Mouse (Mus musculus): ENCODE results near the gene Slc38a6.

The Slc38a6 gene

GRCm38 (mm10) chr12:73384747-73385146, 98.2 kb downstream of the Slc38a6 start:
- DNase-seq (ENCODE audit: low read depth, low spot score), result no peak

- DNase-seq (ENCODE audit: low read depth, low spot score), result no peak
These were observed 105.9 kb downstream of the Slc38a6 start for GRCm38 (mm10) chr12:73392507-73392906.

GRCm38 (mm10) chr12:73393018-73393417, 106.4 kb downstream of the Slc38a6 start:
- DNase-seq (ENCODE audit: low read depth, low spot score), result no peak

GRCm38 (mm10) chr12:73393881-73394291, 107.3 kb downstream of the Slc38a6 start:
- DNase-seq (ENCODE audit: low read depth, low spot score), result no peak

- no peak for DNase-seq (ENCODE audit: low read depth, low spot score)
These were observed 108.0 kb downstream of the Slc38a6 start for GRCm38 (mm10) chr12:73394571-73394970.

- no peak for DNase-seq (ENCODE audit: low read depth, low spot score)
These were observed 112.8 kb downstream of the Slc38a6 start for GRCm38 (mm10) chr12:73399426-73399825.

- no peak for DNase-seq (ENCODE audit: low read depth, low spot score)
These were observed 114.0 kb downstream of the Slc38a6 start for GRCm38 (mm10) chr12:73400481-73401025.

GRCm38 (mm10) chr12:73401520-73402130, 115.0 kb downstream of the Slc38a6 start:
- DNase-seq (ENCODE audit: low read depth, low spot score), result no peak

GRCm38 (mm10) chr12:73402137-73402712, 115.6 kb downstream of the Slc38a6 start:
- no peak for DNase-seq (ENCODE audit: low read depth, low spot score)

- no peak for DNase-seq (ENCODE audit: low read depth, low spot score)
These were observed 116.5 kb downstream of the Slc38a6 start for GRCm38 (mm10) chr12:73402851-73403665.
